Mouse (Mus musculus): ENCODE measurements around the gene Trpm3. TPM values are rescaled to one million over a fixed set of nuclear protein-coding genes. Genes with fewer than 3 reads are reported as not detected.

Gene Trpm3
- polyA plus RNA-seq, 1 experiment: 0.08 TPM

DNA sequence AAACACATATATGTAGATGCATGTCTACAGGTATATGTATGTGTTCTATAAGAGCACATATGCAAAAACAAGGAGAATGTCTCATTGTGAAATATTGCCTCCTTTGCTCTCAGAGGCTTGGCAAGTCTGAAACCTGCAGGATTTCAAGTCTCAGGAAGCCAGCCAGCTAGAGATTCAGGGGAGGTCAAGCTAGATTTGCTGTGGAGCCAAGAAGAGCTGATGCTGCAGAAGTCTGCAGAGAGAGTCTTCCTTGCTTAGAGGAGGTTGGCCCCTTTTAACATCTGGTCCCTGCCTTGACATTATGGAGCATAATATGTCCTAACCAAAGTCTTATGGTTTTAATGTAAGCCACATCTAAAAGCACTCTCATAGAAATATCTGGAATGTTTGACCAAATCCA lies 323.2 kb downstream of the Trpm3 start:
- Histone ChIP-seq H3K27me3 (ENCODE audit: control insufficient read depth, insufficient read depth, low read length) (no peaks in the 10 kb centered on the region), H3K36me3 (ENCODE audit: control insufficient read depth, insufficient read depth, low read length) (no peaks in the 10 kb centered on the region), H3K4me1 (ENCODE audit: control insufficient read depth, insufficient read depth, insufficient read length) (no peaks in the 10 kb centered on the region), H3K27ac (ENCODE audit: insufficient read depth, low read length) (no peak overlapping the region), H3K4me3 (ENCODE audit: extremely low read depth, insufficient read depth, insufficient read length) (no peak overlapping the region)
- no peak for DNase-seq (ENCODE audit: low read depth in 1 of 2, low spot score in 2 of 2)
- TF ChIP-seq POLR2A (IDR thresholded peaks at IDR 0.05; ENCODE audit: low read depth, low read length) (no peak), CTCF (IDR thresholded peaks at IDR 0.05; ENCODE audit: extremely low read depth, insufficient read depth, insufficient read length, insufficient replicate concordance) (no peak)

DNA sequence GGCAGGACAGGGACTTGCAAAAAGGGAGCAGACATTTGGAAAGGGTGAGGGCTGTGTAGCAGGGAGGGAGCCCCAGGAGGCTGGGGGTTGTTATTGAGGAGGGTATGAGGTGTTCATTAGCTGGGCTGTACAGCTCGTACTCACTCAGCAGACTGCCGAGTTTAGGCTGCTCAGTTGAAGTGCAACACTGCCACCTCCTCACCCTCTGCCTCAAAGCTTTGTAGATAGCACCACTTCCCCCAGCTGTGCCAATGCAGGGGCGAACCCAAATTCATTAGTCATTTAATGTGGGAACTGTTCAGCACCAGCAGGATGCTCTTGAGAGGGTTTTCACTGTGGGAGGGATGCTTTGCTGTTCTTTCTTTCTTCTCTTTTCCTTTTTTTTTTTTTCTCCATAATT lies 324.7 kb downstream of the Trpm3 start:
- 39% methylated on average over 3 of the region's 3 CpGs for WGBS
- TF ChIP-seq POLR2A (IDR thresholded peaks at IDR 0.05; ENCODE audit: low read depth, low read length) (no peak), CTCF (IDR thresholded peaks at IDR 0.05; ENCODE audit: extremely low read depth, insufficient read depth, insufficient read length, insufficient replicate concordance) (no peak)
- Histone ChIP-seq H3K4me1 (ENCODE audit: control insufficient read depth, insufficient read depth, insufficient read length) (no peaks in the 10 kb centered on the region), H3K4me3 (ENCODE audit: extremely low read depth, insufficient read depth, insufficient read length) (no peak overlapping the region), H3K36me3 (ENCODE audit: control insufficient read depth, insufficient read depth, low read length) (no peaks in the 10 kb centered on the region), H3K27me3 (ENCODE audit: control insufficient read depth, insufficient read depth, low read length) (no peaks in the 10 kb centered on the region), H3K27ac (ENCODE audit: insufficient read depth, low read length) (no peak overlapping the region)
- DNase-seq (ENCODE audit: low read depth in 1 of 2, low spot score in 2 of 2): no peak

DNA sequence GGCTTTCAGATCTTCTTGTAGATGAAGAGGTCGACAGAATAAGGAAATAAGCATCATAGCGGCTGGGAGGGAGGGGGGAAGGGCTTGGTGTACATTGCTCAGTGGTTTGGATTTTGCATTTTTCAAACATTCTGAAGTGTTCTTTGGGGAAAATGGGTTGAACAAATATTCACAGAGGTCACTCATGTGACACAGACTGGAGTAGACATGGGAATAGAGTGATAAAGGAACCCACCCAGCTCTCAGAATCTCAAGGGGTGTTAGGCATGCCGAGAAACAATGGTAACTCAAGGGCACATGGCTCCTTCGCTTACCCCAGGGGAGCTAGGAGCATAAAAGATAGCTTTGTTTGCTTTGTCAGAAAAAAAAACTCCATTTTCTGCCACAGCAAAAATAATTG lies 330.8 kb downstream of the Trpm3 start:
- no peaks in the 10 kb centered on the region for H3K27me3 ChIP-seq (ENCODE audit: control insufficient read depth, insufficient read depth, low read length)
- no peak overlapping the region for H3K27ac ChIP-seq (ENCODE audit: insufficient read depth, low read length)
- no peaks in the 10 kb centered on the region for H3K36me3 ChIP-seq (ENCODE audit: control insufficient read depth, insufficient read depth, low read length)
- no peak for TF ChIP-seq CTCF (IDR thresholded peaks at IDR 0.05; ENCODE audit: extremely low read depth, insufficient read depth, insufficient read length, insufficient replicate concordance)
- TF ChIP-seq POLR2A (IDR thresholded peaks at IDR 0.05; ENCODE audit: low read depth, low read length): no peak
- H3K4me3 ChIP-seq (ENCODE audit: extremely low read depth, insufficient read depth, insufficient read length): no peak overlapping the region
- 72% methylated on average over 4 of the region's 4 CpGs for WGBS
- no peaks in the 10 kb centered on the region for H3K4me1 ChIP-seq (ENCODE audit: control insufficient read depth, insufficient read depth, insufficient read length)
- DNase-seq (ENCODE audit: low read depth in 1 of 2, low spot score in 2 of 2): no peak

DNA sequence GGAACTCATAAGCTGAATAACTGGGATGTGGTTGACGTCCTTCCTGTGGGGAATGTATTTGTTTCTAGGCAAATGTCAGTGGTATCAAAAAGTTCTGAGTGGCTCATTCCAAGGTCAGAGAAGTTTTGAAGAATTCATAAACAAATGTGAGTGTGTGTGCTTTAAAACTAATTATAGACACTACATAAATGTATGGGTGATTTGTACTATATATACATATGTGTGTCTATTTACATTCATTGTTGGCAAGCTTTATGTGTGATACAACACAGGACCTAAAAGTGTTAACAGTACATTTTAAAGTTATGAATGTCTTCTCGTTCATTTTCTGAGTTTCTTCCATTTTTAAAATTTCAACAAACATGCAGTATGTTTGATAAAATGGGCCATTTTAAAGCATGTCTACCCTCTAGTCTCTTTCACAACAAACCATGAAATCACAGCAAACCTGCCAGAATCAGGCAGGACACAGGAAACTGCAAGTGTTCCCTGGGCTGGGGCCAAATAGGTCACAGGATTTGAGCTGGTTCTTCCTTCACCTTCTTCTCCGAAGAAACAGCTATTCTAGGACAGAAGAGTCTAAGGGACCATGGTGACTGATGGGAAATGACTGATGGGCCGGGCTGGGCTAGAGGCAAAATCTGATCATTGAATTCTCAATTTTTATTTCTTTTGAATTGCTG lies 334.3 kb downstream of the Trpm3 start:
- H3K4me1 ChIP-seq (ENCODE audit: control insufficient read depth, insufficient read depth, insufficient read length): no peaks in the 10 kb centered on the region
- TF ChIP-seq POLR2A (IDR thresholded peaks at IDR 0.05; ENCODE audit: low read depth, low read length): no peak
- TF ChIP-seq CTCF (IDR thresholded peaks at IDR 0.05; ENCODE audit: extremely low read depth, insufficient read depth, insufficient read length, insufficient replicate concordance): no peak
- no peak overlapping the region for H3K4me3 ChIP-seq (ENCODE audit: extremely low read depth, insufficient read depth, insufficient read length)
- H3K27me3 ChIP-seq (ENCODE audit: control insufficient read depth, insufficient read depth, low read length): no peaks in the 10 kb centered on the region
- DNase-seq (ENCODE audit: low read depth in 1 of 2, low spot score in 2 of 2): no peak
- H3K27ac ChIP-seq (ENCODE audit: insufficient read depth, low read length): no peak overlapping the region
- H3K36me3 ChIP-seq (ENCODE audit: control insufficient read depth, insufficient read depth, low read length): no peaks in the 10 kb centered on the region
- WGBS: 74% methylated on average over 4 of the region's 4 CpGs

DNA sequence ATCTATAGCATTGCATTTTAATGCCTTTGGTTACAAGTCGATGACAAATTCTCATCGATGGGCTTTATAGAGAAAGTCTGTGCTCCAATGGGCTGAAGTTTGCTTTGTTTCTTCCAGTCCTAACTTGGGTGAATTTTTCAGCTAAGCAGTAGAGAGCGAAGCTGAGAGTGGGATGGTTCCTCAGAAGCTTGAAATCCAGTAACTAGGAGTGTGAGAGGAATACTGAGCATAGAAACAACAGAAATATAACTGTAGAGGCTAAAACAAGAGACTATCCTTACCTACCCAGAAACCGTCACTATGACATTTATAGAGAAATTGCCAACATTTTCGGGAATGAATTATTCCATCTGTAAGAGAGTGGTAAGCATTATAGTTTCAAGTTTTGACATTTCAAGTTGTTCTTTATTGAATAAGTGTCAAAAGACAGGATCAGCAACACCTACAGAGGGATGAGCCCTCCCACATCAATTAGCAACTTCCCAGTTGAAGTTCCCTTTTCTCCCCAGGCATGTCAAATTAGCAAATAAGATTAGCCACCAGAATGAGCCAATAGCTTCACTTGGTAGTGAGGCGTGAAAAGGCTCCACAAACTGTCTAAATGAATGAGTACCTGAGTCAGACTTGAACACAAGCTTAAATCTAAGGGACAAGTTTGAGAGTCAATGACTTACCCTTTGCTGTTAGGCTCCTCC lies 339.6 kb downstream of the Trpm3 start:
- TF ChIP-seq POLR2A (IDR thresholded peaks at IDR 0.05; ENCODE audit: low read depth, low read length): no peak
- TF ChIP-seq CTCF (IDR thresholded peaks at IDR 0.05; ENCODE audit: extremely low read depth, insufficient read depth, insufficient read length, insufficient replicate concordance): no peak
- Histone ChIP-seq H3K4me1 (ENCODE audit: control insufficient read depth, insufficient read depth, insufficient read length) (no peaks in the 10 kb centered on the region), H3K36me3 (ENCODE audit: control insufficient read depth, insufficient read depth, low read length) (no peaks in the 10 kb centered on the region), H3K27me3 (ENCODE audit: control insufficient read depth, insufficient read depth, low read length) (no peaks in the 10 kb centered on the region), H3K27ac (ENCODE audit: insufficient read depth, low read length) (no peak overlapping the region), H3K4me3 (ENCODE audit: extremely low read depth, insufficient read depth, insufficient read length) (no peak overlapping the region)
- no peak for DNase-seq (ENCODE audit: low read depth in 1 of 2, low spot score in 2 of 2)
- 83% methylated on average over 6 of the region's 6 CpGs for WGBS

DNA sequence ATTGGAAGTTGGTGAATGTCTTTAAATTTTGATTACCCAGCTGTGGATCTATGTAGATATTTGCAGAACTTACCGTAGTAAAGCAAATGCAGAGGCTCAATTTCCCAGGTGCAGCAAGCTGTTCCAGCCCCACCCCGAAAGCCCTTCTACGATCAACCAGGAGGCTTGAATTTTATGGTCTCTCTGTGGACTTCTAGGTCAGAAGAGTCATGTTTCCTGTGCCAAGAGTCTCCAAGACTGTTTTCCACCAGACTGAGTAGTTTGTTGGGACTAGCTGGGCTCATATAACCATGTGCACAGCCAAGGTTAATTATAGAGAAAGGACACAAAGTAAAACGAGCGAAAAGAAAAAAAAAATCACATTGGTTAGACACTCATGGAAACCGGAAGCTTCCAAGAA lies 364.6 kb downstream of the Trpm3 start:
- H3K36me3 ChIP-seq (ENCODE audit: control insufficient read depth, insufficient read depth, low read length): no peaks in the 10 kb centered on the region
- no peak overlapping the region for H3K27ac ChIP-seq (ENCODE audit: insufficient read depth, low read length)
- no peaks in the 10 kb centered on the region for H3K4me1 ChIP-seq (ENCODE audit: control insufficient read depth, insufficient read depth, insufficient read length)
- DNase-seq (ENCODE audit: low read depth in 1 of 2, low spot score in 2 of 2): no peak
- no peak for TF ChIP-seq POLR2A (IDR thresholded peaks at IDR 0.05; ENCODE audit: low read depth, low read length)
- WGBS: 87% methylated on average over 6 of the region's 6 CpGs
- H3K27me3 ChIP-seq (ENCODE audit: control insufficient read depth, insufficient read depth, low read length): no peaks in the 10 kb centered on the region
- H3K4me3 ChIP-seq (ENCODE audit: extremely low read depth, insufficient read depth, insufficient read length): no peak overlapping the region

DNA sequence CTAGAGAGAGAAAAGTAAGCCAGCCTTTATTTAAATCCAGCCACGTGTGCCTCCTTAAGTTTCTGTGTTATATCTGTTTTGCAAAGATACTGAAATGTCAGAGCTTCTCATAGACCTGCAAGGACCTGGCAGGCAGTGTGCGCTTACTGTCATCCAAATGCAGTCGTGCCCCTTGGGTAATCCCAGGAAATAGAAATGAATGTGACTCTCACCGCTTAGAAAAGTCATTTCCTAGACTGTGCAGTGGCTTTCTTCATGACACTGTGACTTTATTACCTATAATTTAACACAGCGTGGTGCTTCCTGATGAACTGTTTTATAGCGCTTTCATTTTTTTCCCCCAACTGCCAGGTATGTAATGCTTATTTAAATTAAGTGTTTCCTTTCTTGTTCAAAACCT lies 379.7 kb downstream of the Trpm3 start:
- TF ChIP-seq CTCF (IDR thresholded peaks at IDR 0.05; ENCODE audit: extremely low read depth, insufficient read depth, insufficient read length, insufficient replicate concordance) (no peak), POLR2A (IDR thresholded peaks at IDR 0.05; ENCODE audit: low read depth, low read length) (no peak)
- Histone ChIP-seq H3K4me1 (ENCODE audit: control insufficient read depth, insufficient read depth, insufficient read length) (no peaks in the 10 kb centered on the region), H3K36me3 (ENCODE audit: control insufficient read depth, insufficient read depth, low read length) (no peaks in the 10 kb centered on the region), H3K4me3 (ENCODE audit: extremely low read depth, insufficient read depth, insufficient read length) (no peak overlapping the region), H3K27me3 (ENCODE audit: control insufficient read depth, insufficient read depth, low read length) (no peaks in the 10 kb centered on the region), H3K27ac (ENCODE audit: insufficient read depth, low read length) (no peak overlapping the region)
- 74% methylated on average over 6 of the region's 6 CpGs for WGBS
- no peak for DNase-seq (ENCODE audit: low read depth in 1 of 2, low spot score in 2 of 2)

All from spleen, adult 2 months (tissue).